Comparison of ENCODE assay signal across 12 mouse cellular contexts in genomic region chr1:74393697-74394096, GRCm38 (mm10). TPM values are rescaled to one million over a fixed set of nuclear protein-coding genes. Genes with fewer than 3 reads are reported as not detected.
DNase-seq lines count a peak whose midpoint lies in the region; ATAC-seq and TF ChIP-seq lines count a peak whose summit lies in the region.
"Had no signal": no experiment of that assay in that cellular context is flagged by ENCODE, and none has a peak within 500 bp of the region (broad histone marks: within the 10 kb centered on the region; RNA-seq: fewer than 3 reads in every experiment).

No protein-coding gene starts in this region.

- WGBS in heart, embryonic 14.5 days = 88% methylated on average over 9 of the region's 9 CpGs
- 77% methylated on average over 9 of the region's 9 CpGs for WGBS in heart, adult 2 months
- 94% methylated on average over 9 of the region's 9 CpGs for WGBS in midbrain, embryonic 10.5 days
- WGBS in midbrain, embryonic 13.5 days = 94% methylated on average over 9 of the region's 9 CpGs

- DNase-seq in adrenal gland, postnatal 14 days = peak; percentile 11
- DNase-seq in adrenal gland, postnatal 10 days = no peak
- DNase-seq in heart, adult 2 months = no peak
- no peak for DNase-seq in midbrain, embryonic 10.5 days (ENCODE audit: low spot score)
- no peak for DNase-seq in left cerebral cortex, adult 18-20 months (ENCODE audit: low spot score in 2 of 2)
- DNase-seq in urinary bladder, adult 18-20 months (ENCODE audit: low spot score in 2 of 2) = no peak
- DNase-seq: gastrocnemius, postnatal 14 days had no signal

- H3K9me3 ChIP-seq in heart, embryonic 14.5 days (ENCODE audit: control insufficient read depth, low read length) = no peaks in the 10 kb centered on the region
- no peaks in the 10 kb centered on the region for H3K9me3 ChIP-seq in midbrain, embryonic 10.5 days (replicated peaks)
- no peaks in the 10 kb centered on the region for H3K9me3 ChIP-seq in midbrain, embryonic 13.5 days

- H3K4me3 ChIP-seq in heart, embryonic 14.5 days (ENCODE audit: control insufficient read depth in 1 of 2, insufficient read depth in 1 of 2, low read depth in 1 of 2, low read length in 2 of 2) = no peak overlapping the region
- H3K4me3 ChIP-seq in heart, adult 2 months = no peak overlapping the region
- peak overlapping the region; percentile 97; the same call in 1 of the 2 replicates for H3K4me3 ChIP-seq in midbrain, embryonic 10.5 days
- no peak overlapping the region for H3K4me3 ChIP-seq in midbrain, embryonic 13.5 days (replicated peaks)

- H3K9ac ChIP-seq in heart, embryonic 14.5 days (ENCODE audit: low read length) = peak overlapping the region; percentile 100
- no peak overlapping the region for H3K9ac ChIP-seq in heart, adult 2 months (ENCODE audit: low read depth, low read length)
- H3K9ac ChIP-seq in midbrain, embryonic 13.5 days (replicated peaks) = no peak overlapping the region

- peaks cover 26% of the 10 kb centered on the region for H3K36me3 ChIP-seq in heart, embryonic 14.5 days (ENCODE audit: control insufficient read depth, insufficient read depth, low read length)
- H3K36me3 ChIP-seq in heart, adult 2 months (ENCODE audit: control insufficient read depth, insufficient read depth, low read length) = no peaks in the 10 kb centered on the region
- peaks cover 30% of the 10 kb centered on the region for H3K36me3 ChIP-seq in midbrain, embryonic 10.5 days
- peaks cover 20% of the 10 kb centered on the region for H3K36me3 ChIP-seq in midbrain, embryonic 13.5 days

- TF ChIP-seq EP300 in heart, adult 2 months (IDR thresholded peaks at IDR 0.05; ENCODE audit: insufficient read depth, low read depth, low read length) = no peak

- H3K4me2 ChIP-seq in heart, embryonic 14.5 days (ENCODE audit: low read length) = no peak overlapping the region
- H3K4me2 ChIP-seq in midbrain, embryonic 13.5 days (replicated peaks) = no peak overlapping the region

- no peak for TF ChIP-seq POLR2A in heart, adult 2 months (IDR thresholded peaks at IDR 0.05; ENCODE audit: insufficient read depth, low read depth, low read length)

- H3K4me1 ChIP-seq in heart, embryonic 14.5 days (ENCODE audit: control insufficient read depth in 2 of 2, insufficient read depth in 2 of 2, low read length in 2 of 2) = peaks cover 19 to 33% of the 10 kb centered on the region in 2 experiments
- H3K4me1 ChIP-seq in heart, adult 2 months (ENCODE audit: control insufficient read depth, insufficient read depth, low read length) = peaks cover 6% of the 10 kb centered on the region; the same call in 1 of the 2 replicates
- peaks cover 68% of the 10 kb centered on the region for H3K4me1 ChIP-seq in midbrain, embryonic 10.5 days
- H3K4me1 ChIP-seq in midbrain, embryonic 13.5 days (replicated peaks) = peaks cover 50% of the 10 kb centered on the region

- peaks cover 7% of the 10 kb centered on the region; the same call in 1 of the 2 replicates for H3K79me2 ChIP-seq in heart, adult 2 months (replicated peaks; ENCODE audit: control insufficient read depth, insufficient read depth, low read length)

- ATAC-seq in heart, embryonic 14.5 days (ENCODE audit: insufficient number of reproducible peaks, insufficient read depth, low FRiP score, low read depth) = no peak
- no peak for ATAC-seq in midbrain, embryonic 13.5 days
- ATAC-seq: activated CD4-positive, CD25-positive, alpha-beta regulatory T cell, adult 4 months had no signal

- no peaks in the 10 kb centered on the region for H3K27me3 ChIP-seq in heart, embryonic 14.5 days (ENCODE audit: control insufficient read depth, insufficient read depth, low read length)
- H3K27me3 ChIP-seq in heart, adult 2 months (ENCODE audit: control insufficient read depth, insufficient read depth, low read length) = no peaks in the 10 kb centered on the region; the same call in 1 of the 2 replicates
- peaks cover 23% of the 10 kb centered on the region for H3K27me3 ChIP-seq in midbrain, embryonic 10.5 days (ENCODE audit: low read depth, poor library complexity, severe bottlenecking)
- peaks cover 22% of the 10 kb centered on the region for H3K27me3 ChIP-seq in midbrain, embryonic 13.5 days

- no peak for TF ChIP-seq CTCF in heart, adult 2 months (IDR thresholded peaks at IDR 0.05)

- H3K27ac ChIP-seq in heart, embryonic 14.5 days (replicated peaks in 1 of 2; ENCODE audit: control insufficient read depth in 1 of 2, insufficient read depth in 1 of 2, low read depth in 2 of 2, low read length in 2 of 2) = no peak overlapping the region
- H3K27ac ChIP-seq in heart, adult 2 months = no peak overlapping the region
- H3K27ac ChIP-seq in midbrain, embryonic 10.5 days (replicated peaks) = no peak overlapping the region
- no peak overlapping the region for H3K27ac ChIP-seq in midbrain, embryonic 13.5 days

- intact Hi-C loops in heart, adult 2 months (cut with DNase I) = loop anchor here (2.0 to 10.0 kb wide), 2 partner anchors 157 to 191 kb away; partner anchors contain the start of genes Arpc2, Bcs1l and Zfp142

RNA-seq across cellular contexts. Expression of gene Ctdsp1, which starts 2.4 kb away (rescaled TPM):
- total RNA-seq in adrenal gland, postnatal 14 days (2021) = 128 and 130 TPM in 2 replicates
- total RNA-seq in adrenal gland, postnatal 10 days (2021) = 100 to 1,000 TPM; 132 to 142 TPM
- 67.3 and 67.8 TPM in 2 replicates for polyA plus RNA-seq in heart, embryonic 14.5 days (2014; fragmentation: Nextera tagmentation; extraction: Ambion mirVana)
- 100 to 1,000 TPM; 122 to 137 TPM for total RNA-seq in heart, adult 2 months (2021)
- polyA plus RNA-seq in heart, adult 2 months (2012; rRNA removed) = 122 and 127 TPM in 2 replicates
- 31.8 and 34.4 TPM in 2 replicates for polyA plus RNA-seq in midbrain, embryonic 10.5 days (2016; fragmentation: Nextera tagmentation; extraction: Ambion mirVana)
- polyA plus RNA-seq in midbrain, embryonic 13.5 days (2015; fragmentation: Nextera tagmentation; extraction: Ambion mirVana) = 17.2 and 18.6 TPM in 2 replicates
- 10 to 100 TPM; 26.1 to 26.4 TPM for total RNA-seq in left cerebral cortex, adult 18-20 months (2021)

RNA-seq across cellular contexts. Expression of gene Vil1, which starts 15.5 kb away (rescaled TPM):
- total RNA-seq in adrenal gland, postnatal 14 days (2021) = 2.4 and 3.0 TPM in 2 replicates
- 1 to 10 TPM; 2.6 to 2.9 TPM for total RNA-seq in adrenal gland, postnatal 10 days (2021)
- 0.27 and 0.38 TPM in 2 replicates for polyA plus RNA-seq in heart, embryonic 14.5 days (2014; fragmentation: Nextera tagmentation; extraction: Ambion mirVana)
- under 1 TPM; 0.80 to 0.97 TPM for total RNA-seq in heart, adult 2 months (2021)
- polyA plus RNA-seq in heart, adult 2 months (2012; rRNA removed) = 0.27 and 0.29 TPM in 2 replicates
- 0.15 and 0.25 TPM in 2 replicates for polyA plus RNA-seq in midbrain, embryonic 10.5 days (2016; fragmentation: Nextera tagmentation; extraction: Ambion mirVana)
- polyA plus RNA-seq in midbrain, embryonic 13.5 days (2015; fragmentation: Nextera tagmentation; extraction: Ambion mirVana) = 0.20 and 0.30 TPM in 2 replicates
- 1 to 10 TPM in 1 of 2 experiments, under 1 TPM in 1; 0.79 to 1.6 TPM for total RNA-seq in left cerebral cortex, adult 18-20 months (2021)
- total RNA-seq: monocyte, adult 5-6 weeks had no signal
- polyA plus RNA-seq: spleen, adult 2 months had no signal

RNA-seq across cellular contexts. Expression of gene Slc11a1, which starts 18.7 kb away (rescaled TPM):
- 5.3 and 6.9 TPM in 2 replicates for total RNA-seq in adrenal gland, postnatal 14 days (2021)
- total RNA-seq in adrenal gland, postnatal 10 days (2021) = 1 to 10 TPM; 8.2 to 8.9 TPM
- 4.4 and 4.9 TPM in 2 replicates for polyA plus RNA-seq in heart, embryonic 14.5 days (2014; fragmentation: Nextera tagmentation; extraction: Ambion mirVana)
- 1 to 10 TPM; 5.2 to 5.8 TPM for total RNA-seq in heart, adult 2 months (2021)
- 12.3 and 13.0 TPM in 2 replicates for polyA plus RNA-seq in heart, adult 2 months (2012; rRNA removed)
- 1.4 and 2.2 TPM in 2 replicates for polyA plus RNA-seq in midbrain, embryonic 10.5 days (2016; fragmentation: Nextera tagmentation; extraction: Ambion mirVana)
- polyA plus RNA-seq in midbrain, embryonic 13.5 days (2015; fragmentation: Nextera tagmentation; extraction: Ambion mirVana) = 0.94 and 2.9 TPM in 2 replicates
- 1 to 10 TPM; 3.8 to 5.5 TPM for total RNA-seq in left cerebral cortex, adult 18-20 months (2021)

RNA-seq across cellular contexts. Expression of gene Catip, which starts 31.8 kb away (rescaled TPM):
- total RNA-seq in adrenal gland, postnatal 14 days (2021) = 0.15 and 0.45 TPM in 2 replicates
- total RNA-seq in adrenal gland, postnatal 10 days (2021) = under 1 TPM; 0.33 to 0.45 TPM
- polyA plus RNA-seq in heart, embryonic 14.5 days (2014; fragmentation: Nextera tagmentation; extraction: Ambion mirVana) = 0.34 and 0.55 TPM in 2 replicates
- total RNA-seq in heart, adult 2 months (2021) = under 1 TPM; 0.29 to 0.34 TPM
- polyA plus RNA-seq in heart, adult 2 months (2012; rRNA removed) = 1.1 and 2.3 TPM in 2 replicates
- polyA plus RNA-seq in midbrain, embryonic 10.5 days (2016; fragmentation: Nextera tagmentation; extraction: Ambion mirVana) = 0.12 and 0.22 TPM in 2 replicates
- 0.41 and 0.62 TPM in 2 replicates for polyA plus RNA-seq in midbrain, embryonic 13.5 days (2015; fragmentation: Nextera tagmentation; extraction: Ambion mirVana)
- total RNA-seq in left cerebral cortex, adult 18-20 months (2021) = 1 to 10 TPM in 1 of 2 experiments, under 1 TPM in 1; 0.82 to 1.5 TPM
- polyA plus RNA-seq: activated CD4-positive, CD25-positive, alpha-beta regulatory T cell, adult 4 months had no signal
